12 mouse cellular contexts compared by ENCODE assay signal in genomic region chr9:71880629-71881028, GRCm38 (mm10).
DNase-seq lines count a peak whose midpoint lies in the region; ATAC-seq lines count a peak whose summit lies in the region.
"Had no signal": no experiment of that assay in that cellular context is flagged by ENCODE, and none has a peak within 500 bp of the region (broad histone marks: within the 10 kb centered on the region; RNA-seq: fewer than 3 reads in every experiment).

No protein-coding gene starts in this region.

- WGBS in lung, embryonic 15.5 days = 6% methylated on average over 1 of the region's 1 CpGs
- 4% methylated on average over 1 of the region's 1 CpGs for WGBS in forebrain, embryonic 16.5 days

- no peak overlapping the region for H3K4me3 ChIP-seq in lung, embryonic 15.5 days
- H3K4me3 ChIP-seq in forebrain, embryonic 16.5 days (replicated peaks; ENCODE audit: low read length) = no peak overlapping the region
- H3K4me3 ChIP-seq: liver, embryonic 13.5 days had no signal

- H3K4me1 ChIP-seq in lung, embryonic 15.5 days = peaks cover 45% of the 10 kb centered on the region
- H3K4me1 ChIP-seq in forebrain, embryonic 16.5 days (replicated peaks; ENCODE audit: control insufficient read depth, insufficient read depth, low read length) = peaks cover 13% of the 10 kb centered on the region
- H3K4me1 ChIP-seq: liver, embryonic 13.5 days had no signal

- no peak overlapping the region for H3K9ac ChIP-seq in lung, embryonic 15.5 days
- H3K9ac ChIP-seq in forebrain, embryonic 16.5 days (replicated peaks; ENCODE audit: low read depth, low read length) = no peak overlapping the region
- H3K9ac ChIP-seq: liver, embryonic 13.5 days had no signal

- H3K36me3 ChIP-seq in lung, embryonic 15.5 days = peaks cover 21% of the 10 kb centered on the region
- H3K36me3 ChIP-seq in forebrain, embryonic 16.5 days (ENCODE audit: control insufficient read depth, insufficient read depth) = peaks cover 7% of the 10 kb centered on the region

- ATAC-seq in lung, embryonic 15.5 days (ENCODE audit: borderline replicate concordance, extremely low read depth, low FRiP score, low TSS enrichment) = peak; percentile 86
- ATAC-seq in forebrain, embryonic 16.5 days = 0 out of 2 replicates have a peak, but pooled peaks have one; percentile 13
- ATAC-seq in inflammation-experienced regulatory T-cells, adult 6 months = no peak

- peak overlapping the region; percentile 88 for H3K27ac ChIP-seq in lung, embryonic 15.5 days
- no peak overlapping the region for H3K27ac ChIP-seq in forebrain, embryonic 16.5 days (ENCODE audit: low read length)
- H3K27ac ChIP-seq: liver, embryonic 13.5 days had no signal

- no peaks in the 10 kb centered on the region for H3K9me3 ChIP-seq in lung, embryonic 15.5 days
- no peaks in the 10 kb centered on the region for H3K9me3 ChIP-seq in forebrain, embryonic 16.5 days (ENCODE audit: control insufficient read depth, low read length)
- H3K9me3 ChIP-seq: liver, embryonic 13.5 days had no signal

- no peak for DNase-seq in lung, adult 18-20 months
- peak; percentile 92 for DNase-seq in mesoderm, embryonic 11.5 days (ENCODE audit: low read depth, low spot score)
- DNase-seq in yolk sac, embryonic 10.5 days (ENCODE audit: low spot score) = peak; percentile 12
- DNase-seq in gastrocnemius, postnatal 25 days = no peak
- DNase-seq in layer of hippocampus, postnatal 36 days = no peak
- DNase-seq: adrenal gland, postnatal 36 days; cerebellum, postnatal 36 days; kidney, postnatal 25 days; liver, embryonic 13.5 days had no signal

- no peak overlapping the region; the same call in 1 of the 2 replicates for H3K4me2 ChIP-seq in lung, embryonic 15.5 days
- H3K4me2 ChIP-seq in forebrain, embryonic 16.5 days (ENCODE audit: low read length) = no peak overlapping the region
- H3K4me2 ChIP-seq: liver, embryonic 13.5 days had no signal

- no peaks in the 10 kb centered on the region for H3K27me3 ChIP-seq in lung, embryonic 15.5 days
- no peaks in the 10 kb centered on the region for H3K27me3 ChIP-seq in forebrain, embryonic 16.5 days (replicated peaks; ENCODE audit: control insufficient read depth, insufficient read depth, low read length)
- H3K27me3 ChIP-seq: liver, embryonic 13.5 days had no signal

Comparison
In these comparisons a context has a peak if more than half of its experiments do, and no peak if none do; other contexts are left out.
1. DNase-seq: peak in mesoderm, embryonic 11.5 days (single experiment) and yolk sac, embryonic 10.5 days (single experiment); none in lung, adult 18-20 months (0 of 2), gastrocnemius, postnatal 25 days (single experiment) and layer of hippocampus, postnatal 36 days (0 of 2).